Mouse (Mus musculus) MN1 (cell line): ENCODE data around the gene Slc27a1.

ENCODE experiments used
- DNase-seq: peaks from one replicate; pipeline ENCODE4 v3.0.0-alpha.2; 2016; ENCODE audit warnings: low spot score

Gene Slc27a1

GRCm38 (mm10) chr8:71586891-71587290, 18.2 kb downstream of the Slc27a1 start:
- no peak for DNase-seq

DNA sequence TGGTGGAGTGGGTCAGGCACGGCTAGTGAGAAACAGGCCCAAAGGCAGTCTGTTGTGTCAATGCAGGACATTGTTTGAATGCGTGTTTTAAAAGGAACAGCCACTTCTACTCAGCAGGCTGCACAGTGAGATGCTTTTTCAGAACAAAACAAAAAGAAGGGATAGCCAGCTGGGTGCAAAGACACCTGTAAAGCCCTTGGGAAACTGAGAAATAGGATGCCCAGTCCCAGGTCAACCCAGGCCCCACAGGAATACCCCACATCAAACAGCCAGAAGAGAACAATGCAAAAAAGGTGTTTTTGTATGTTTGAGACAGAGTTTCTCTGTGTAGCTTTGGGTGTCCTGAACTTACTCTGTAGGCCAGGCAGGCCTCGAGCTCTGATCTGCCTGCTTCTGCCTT, 20.1 kb downstream of the Slc27a1 start:
- DNase-seq: no peak

- DNase-seq: no peak
These were observed 22.3 kb downstream of the Slc27a1 start for GRCm38 (mm10) chr8:71591017-71591416.

DNA sequence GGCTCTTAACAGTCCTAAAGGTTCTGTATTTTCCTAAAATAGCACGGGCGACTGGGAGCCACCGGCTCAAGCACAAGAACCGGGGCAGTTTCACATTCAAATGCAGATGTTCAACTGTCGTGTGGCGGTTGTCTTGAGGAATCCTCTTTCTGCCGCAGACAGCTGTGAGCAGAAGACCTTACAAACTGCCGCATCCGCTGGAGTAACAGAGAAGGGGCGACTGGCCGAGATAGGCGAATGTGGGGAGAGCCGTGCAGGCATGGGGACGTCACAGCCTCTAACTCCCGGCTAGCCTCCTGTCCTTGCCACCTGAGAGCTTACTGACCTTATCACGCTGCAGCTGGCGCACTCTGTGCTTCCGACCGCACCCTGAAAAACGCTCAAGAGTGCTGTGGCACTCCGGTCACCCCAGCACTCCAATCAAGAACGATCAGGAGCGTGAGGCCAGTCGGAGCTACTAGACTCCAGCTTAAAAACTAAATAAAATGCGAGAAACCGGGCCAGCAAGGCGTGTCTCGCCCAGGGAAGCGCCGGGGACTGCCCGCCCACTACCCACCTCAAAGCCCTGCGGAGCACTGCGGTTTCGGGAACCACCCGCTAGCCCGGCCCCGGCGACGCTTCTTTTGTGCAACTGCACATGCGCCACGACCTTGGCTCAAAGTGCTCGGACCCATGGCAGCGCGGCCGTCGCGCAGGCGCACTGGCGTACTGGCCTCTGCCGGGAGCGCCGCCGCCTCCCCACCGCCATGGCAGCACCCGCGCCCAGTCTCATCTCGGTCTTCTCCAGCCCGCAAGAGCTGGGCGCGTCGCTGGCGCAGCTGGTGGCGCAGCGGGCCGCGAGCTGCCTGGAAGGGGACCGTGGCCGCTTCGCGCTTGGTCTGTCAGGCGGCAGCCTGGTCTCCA, 23.0 kb downstream of the Slc27a1 start, which contains the start of gene Pgls:
TSS of gene Pgls (plus strand) at position 706 of the 903 bp plus-strand sequence.
- DNase-seq: peak; percentile 98

- DNase-seq: peak; percentile 79
These were observed 23.9 kb downstream of the Slc27a1 start for GRCm38 (mm10) chr8:71592374-71593170.

DNA sequence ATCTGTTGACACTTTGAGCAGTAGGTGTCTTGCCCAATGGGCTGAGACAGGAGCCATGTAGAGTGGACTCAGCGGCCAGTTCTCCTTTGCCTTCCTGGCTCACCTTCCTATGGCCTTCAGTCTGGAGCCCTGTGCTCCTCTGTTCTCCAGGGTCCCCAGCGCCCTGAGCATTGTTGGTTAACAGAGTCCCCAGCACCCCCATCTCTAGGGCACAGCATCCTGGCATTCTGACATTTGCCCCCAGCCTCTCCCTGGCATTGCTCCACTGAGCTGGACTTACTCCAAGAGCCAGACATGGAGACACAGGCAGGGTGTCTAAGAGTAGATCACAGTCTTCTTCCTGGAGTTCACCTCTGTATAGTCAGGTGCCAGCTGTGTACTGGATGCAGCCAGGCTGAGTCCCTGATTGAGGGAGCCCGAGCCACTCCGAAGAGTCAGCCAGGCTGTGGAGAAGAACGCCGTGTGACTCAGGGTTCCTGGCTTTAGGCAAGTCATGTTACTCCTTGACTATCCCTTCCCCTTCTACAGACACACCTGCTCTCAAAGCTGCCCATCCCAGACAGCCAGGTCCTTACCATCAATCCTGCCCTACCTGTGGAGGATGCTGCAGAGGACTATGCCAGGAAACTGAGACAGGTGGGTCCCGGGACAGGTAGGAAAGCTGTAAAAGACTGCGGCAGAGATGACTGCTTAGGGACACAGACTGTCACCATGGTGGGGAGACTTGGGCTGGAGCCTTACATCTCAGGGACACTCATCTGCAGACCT, 25.1 kb downstream of the Slc27a1 start:
- no peak for DNase-seq

- no peak for DNase-seq
These were observed 25.6 kb downstream of the Slc27a1 start for GRCm38 (mm10) chr8:71594324-71594722.

GRCm38 (mm10) chr8:71595862-71596261, 27.2 kb downstream of the Slc27a1 start:
- peak; percentile 80 for DNase-seq

DNA sequence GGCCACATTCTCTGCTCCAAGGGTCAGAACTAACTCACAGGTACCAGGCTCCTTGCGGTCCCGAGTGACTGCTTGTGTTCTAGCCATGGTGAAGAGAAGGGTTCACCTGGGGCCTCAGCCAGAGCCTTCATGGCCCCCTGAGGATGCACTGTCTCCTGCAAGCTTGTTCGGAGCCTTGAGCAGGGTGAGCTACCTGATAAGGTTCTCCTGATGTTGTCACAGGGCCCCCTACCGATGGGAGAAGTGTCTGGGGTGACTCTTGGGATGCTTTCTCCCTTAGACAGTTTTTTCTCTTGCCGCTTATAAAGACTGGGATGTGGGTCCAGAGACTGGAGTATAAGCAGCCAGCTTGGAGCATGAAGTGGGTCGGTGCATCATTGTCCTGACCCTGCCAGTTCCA, 27.7 kb downstream of the Slc27a1 start:
- DNase-seq: no peak

DNA sequence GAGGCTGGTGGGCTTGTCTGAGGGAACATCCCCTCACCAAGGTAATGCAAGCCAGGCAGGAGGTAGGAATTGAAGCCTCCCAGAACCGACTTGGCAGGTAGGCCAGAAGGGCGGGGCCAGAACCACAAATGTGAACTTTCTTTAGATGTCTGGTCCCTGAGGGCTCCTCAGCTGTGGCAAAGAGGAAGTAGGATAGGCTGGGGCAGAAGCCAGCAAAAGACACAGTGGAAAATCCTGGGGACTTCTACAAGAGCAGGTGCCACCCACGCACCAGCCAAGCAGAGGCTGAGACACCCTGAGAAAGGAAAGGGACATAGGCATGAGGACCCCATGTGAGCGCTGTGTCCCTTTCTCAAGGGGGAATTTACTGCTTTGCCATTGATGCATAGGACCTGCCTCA, 28.1 kb downstream of the Slc27a1 start:
- no peak for DNase-seq

DNA sequence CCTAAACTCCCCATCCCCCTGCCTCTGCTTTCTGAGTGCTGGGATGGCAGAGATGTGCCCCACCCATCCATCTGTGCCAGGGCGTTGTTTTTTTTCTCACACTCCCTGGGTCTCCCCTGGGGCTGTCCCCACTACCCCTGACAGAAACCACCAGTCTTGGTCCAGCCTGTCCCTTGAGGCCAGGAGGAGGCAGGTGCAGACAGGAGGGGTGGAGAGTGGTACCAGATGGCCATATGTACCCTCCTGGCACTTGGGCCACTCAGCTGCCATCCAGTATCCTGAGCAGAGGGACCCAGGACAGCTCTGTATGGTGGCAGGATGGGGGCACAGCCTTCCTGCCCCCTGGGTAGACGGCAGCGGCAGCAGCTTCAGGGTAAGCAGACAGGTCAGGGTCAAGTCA, 28.8 kb downstream of the Slc27a1 start, which contains the start of gene Fam129c:
TSS of gene Fam129c (plus strand) at position 198 of the 400 bp plus-strand sequence.
- peak; percentile 61 for DNase-seq

- no peak for DNase-seq
These were observed 29.7 kb downstream of the Slc27a1 start for GRCm38 (mm10) chr8:71598375-71598774.

GRCm38 (mm10) chr8:71598841-71599240, 30.2 kb downstream of the Slc27a1 start:
- no peak for DNase-seq

DNA sequence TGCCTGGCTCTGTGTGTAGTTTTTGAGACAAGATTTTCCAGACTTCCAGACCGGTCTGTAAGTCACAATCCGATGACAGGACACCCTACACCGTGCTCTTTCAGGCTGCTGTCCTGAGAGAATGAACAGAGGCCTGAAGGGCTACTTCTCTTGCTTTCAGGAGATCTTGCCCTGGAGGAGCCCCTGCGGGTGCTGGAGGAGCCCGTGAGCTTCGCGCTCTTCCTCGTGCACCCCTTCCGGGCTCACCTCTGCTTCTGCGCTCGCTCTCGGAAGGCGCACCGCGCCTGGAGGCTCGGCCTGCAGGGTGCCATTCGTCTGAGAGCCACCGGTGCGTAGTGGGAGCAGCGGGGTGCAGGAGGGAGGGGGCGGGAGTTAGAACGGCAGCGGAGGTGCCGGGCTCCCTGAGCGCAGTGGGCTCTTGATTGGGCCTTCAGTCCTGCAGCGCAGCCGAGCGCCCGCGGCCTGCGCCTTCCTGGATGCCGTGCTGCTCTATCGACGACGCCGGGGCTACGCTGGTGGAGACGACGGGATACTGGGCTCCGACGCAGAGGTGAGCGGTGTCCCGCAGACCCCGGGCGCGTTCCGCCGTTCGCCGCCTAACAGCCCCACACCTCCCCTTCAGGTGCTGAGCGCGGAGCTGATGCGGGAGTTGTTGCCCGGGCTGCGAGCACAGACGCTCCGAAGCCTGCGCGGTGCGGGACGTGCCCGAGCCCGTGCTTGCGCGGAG, 33.4 kb downstream of the Slc27a1 start:
- no peak for DNase-seq

DNA sequence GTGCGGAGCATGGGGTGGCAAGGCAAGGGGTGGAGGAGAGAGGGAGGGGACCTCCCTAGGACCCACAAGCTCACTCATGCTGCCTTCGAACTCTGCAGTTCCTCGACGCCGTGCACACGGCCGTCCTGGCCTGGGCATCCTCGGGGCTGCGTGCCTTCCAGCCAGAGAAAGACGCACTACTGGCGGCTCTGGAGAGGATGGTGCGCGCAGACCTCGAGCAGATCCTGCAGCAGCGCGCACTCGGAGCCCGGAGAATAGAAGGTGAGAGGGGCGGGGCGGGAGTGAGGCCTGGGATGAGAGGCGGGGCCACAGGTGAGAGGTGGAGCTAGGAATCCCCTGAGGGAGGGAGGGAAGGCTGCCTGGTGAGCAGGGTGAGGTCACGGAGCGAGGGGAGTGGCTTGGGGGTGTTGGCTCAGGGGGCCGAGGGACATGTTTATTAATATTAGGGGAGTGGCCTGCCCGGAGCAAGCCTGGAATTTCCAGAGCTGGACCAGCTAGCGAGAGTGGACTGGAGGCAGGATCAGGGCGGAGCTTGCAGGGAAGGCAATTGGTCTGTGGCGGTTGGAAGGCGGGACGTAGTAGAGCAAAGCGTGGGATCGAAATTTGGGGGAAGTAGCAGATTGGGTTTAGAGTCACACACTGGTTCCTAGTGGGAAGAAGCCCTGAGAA, 34.1 kb downstream of the Slc27a1 start:
- no peak for DNase-seq

- no peak for DNase-seq
These were observed 35.3 kb downstream of the Slc27a1 start for GRCm38 (mm10) chr8:71604021-71604420.

GRCm38 (mm10) chr8:71610822-71611651, 42.4 kb downstream of the Slc27a1 start, which contains the start of gene Colgalt1:
TSS of gene Colgalt1 (plus strand) at chr8:71610998.
- DNase-seq: peak; percentile 99

DNA sequence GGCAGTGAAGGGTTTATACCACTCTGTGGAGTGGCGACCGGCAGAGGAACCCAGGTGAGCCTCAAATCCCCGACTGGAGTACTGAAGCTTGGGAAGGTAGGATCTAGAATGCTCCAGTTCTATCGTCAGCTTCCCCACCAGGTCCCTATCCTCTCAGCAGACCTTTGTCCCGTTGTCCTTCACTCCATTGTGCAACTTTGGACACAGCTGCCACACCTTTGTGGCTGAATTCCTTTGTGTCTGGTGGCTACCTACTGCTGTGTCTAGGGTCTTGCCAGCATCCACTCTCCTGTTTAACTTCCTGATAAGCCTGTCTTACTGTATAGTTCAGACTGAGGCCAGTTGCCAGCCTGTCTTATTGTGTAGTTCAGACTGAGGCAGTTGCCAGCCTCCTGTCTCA, 43.5 kb downstream of the Slc27a1 start:
- no peak for DNase-seq

DNA sequence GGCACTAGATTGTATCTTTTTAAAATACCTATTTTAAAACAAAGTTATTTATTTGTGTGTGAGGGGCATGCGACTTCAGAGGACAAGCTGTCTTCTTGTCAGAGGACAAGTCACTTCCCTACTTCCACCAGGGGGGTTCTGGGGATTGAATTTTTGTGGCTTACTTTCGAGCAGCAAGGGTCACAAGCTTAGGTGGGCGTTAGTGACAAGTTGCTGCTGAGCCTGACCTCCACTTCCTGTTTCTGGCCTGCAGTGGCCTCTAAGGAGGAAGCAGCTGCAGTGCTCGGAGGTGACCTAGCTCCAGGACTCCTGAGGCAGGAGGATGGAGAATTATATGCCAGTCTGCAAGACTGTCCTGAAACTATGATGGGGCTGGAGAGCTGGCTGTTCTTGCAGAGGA, 44.7 kb downstream of the Slc27a1 start:
- DNase-seq: no peak

- DNase-seq: no peak
These were observed 51.1 kb downstream of the Slc27a1 start for GRCm38 (mm10) chr8:71619786-71620185.
